Mouse (Mus musculus) kidney, postnatal 4 days (tissue): ENCODE results near the gene Iqsec1.

Experiments used
- DNase-seq, 2 experiments: peaks; one replicate each; pipeline ENCODE4 v3.0.0; 2021; ENCODE audit warnings: mixed read lengths in 2 of 2

The Iqsec1 gene

GRCm38 (mm10) chr6:90702837-90703735, 285.4 kb downstream of the Iqsec1 start:
- DNase-seq = no peak

- DNase-seq = no peak
Observed at GRCm38 (mm10) chr6:90702197-90702596, 286.3 kb downstream of the Iqsec1 start.

- DNase-seq = no peak
Observed at GRCm38 (mm10) chr6:90701391-90701790, 287.1 kb downstream of the Iqsec1 start.

GRCm38 (mm10) chr6:90700737-90701136, 287.7 kb downstream of the Iqsec1 start:
- no peak for DNase-seq

GRCm38 (mm10) chr6:90700068-90700467, 288.4 kb downstream of the Iqsec1 start:
- peak in 1 of 2 experiments; percentile 27 for DNase-seq

- no peak for DNase-seq
Observed at GRCm38 (mm10) chr6:90698843-90699242, 289.6 kb downstream of the Iqsec1 start.

GRCm38 (mm10) chr6:90695754-90696153, 292.7 kb downstream of the Iqsec1 start:
- no peak for DNase-seq

- DNase-seq = no peak
Observed at GRCm38 (mm10) chr6:90692404-90692803, 296.1 kb downstream of the Iqsec1 start.

GRCm38 (mm10) chr6:90691935-90692334, 296.6 kb downstream of the Iqsec1 start:
- no peak for DNase-seq

GRCm38 (mm10) chr6:90689500-90689899, 299.0 kb downstream of the Iqsec1 start:
- DNase-seq = no peak

GRCm38 (mm10) chr6:90688742-90689141, 299.7 kb downstream of the Iqsec1 start:
- no peak for DNase-seq

GRCm38 (mm10) chr6:90688003-90688402, 300.5 kb downstream of the Iqsec1 start:
- no peak for DNase-seq

GRCm38 (mm10) chr6:90686812-90687211, 301.7 kb downstream of the Iqsec1 start:
- DNase-seq = no peak

- no peak for DNase-seq
Observed at GRCm38 (mm10) chr6:90683831-90684532, 304.5 kb downstream of the Iqsec1 start.

GRCm38 (mm10) chr6:90680401-90680800, 308.1 kb downstream of the Iqsec1 start:
- DNase-seq = peak in 1 of 2 experiments; percentile 33

- peak; percentile 50 to 67 for DNase-seq
Observed at GRCm38 (mm10) chr6:90678759-90679158, 309.7 kb downstream of the Iqsec1 start.

- no peak for DNase-seq
Observed at GRCm38 (mm10) chr6:90668693-90669092, 319.8 kb downstream of the Iqsec1 start.

GRCm38 (mm10) chr6:90663736-90664135, 324.7 kb downstream of the Iqsec1 start:
- peak; percentile 36 to 54 for DNase-seq

- no peak for DNase-seq
Observed at GRCm38 (mm10) chr6:90662148-90662547, 326.3 kb downstream of the Iqsec1 start.

- DNase-seq = peak; percentile 34 to 59
Observed at GRCm38 (mm10) chr6:90661029-90661399, 327.5 kb downstream of the Iqsec1 start.

- peak in 1 of 2 experiments; percentile 40 for DNase-seq
Observed at GRCm38 (mm10) chr6:90660398-90661028, 328.0 kb downstream of the Iqsec1 start.

- DNase-seq = no peak
Observed at GRCm38 (mm10) chr6:90659913-90660312, 328.6 kb downstream of the Iqsec1 start.

- DNase-seq = peak in 1 of 2 experiments; percentile 44
Observed at GRCm38 (mm10) chr6:90656344-90656850, 332.1 kb downstream of the Iqsec1 start.
